In genomic region chr9:58440100-58440499, GRCm38 (mm10) we compare ENCODE assay signal across 10 mouse cellular contexts. TPM values are rescaled to one million over a fixed set of nuclear protein-coding genes. Genes with fewer than 3 reads are reported as not detected.
DNase-seq lines count a peak whose midpoint lies in the region; ATAC-seq and TF ChIP-seq lines count a peak whose summit lies in the region.
"Had no signal": no experiment of that assay in that cellular context is flagged by ENCODE, and none has a peak within 500 bp of the region (broad histone marks: within the 10 kb centered on the region; RNA-seq: fewer than 3 reads in every experiment).

No protein-coding gene starts in this region.

- H3K4me1 ChIP-seq in thymus, adult 2 months (replicated peaks; ENCODE audit: control insufficient read depth, insufficient read depth, low read length): no peaks in the 10 kb centered on the region

- no peak overlapping the region for H3K4me3 ChIP-seq in gastrocnemius, adult 2 months
- H3K4me3 ChIP-seq in left cerebral cortex, adult 2 months: no peak overlapping the region
- H3K4me3 ChIP-seq in thymus, adult 2 months (ENCODE audit: control insufficient read depth, insufficient read depth, low read length): no peak overlapping the region
- H3K4me3 ChIP-seq: stomach, embryonic 15.5 days had no signal

- no peaks in the 10 kb centered on the region for H3K36me3 ChIP-seq in thymus, adult 2 months (ENCODE audit: control insufficient read depth, insufficient read depth, low read length)
- H3K36me3 ChIP-seq: stomach, embryonic 15.5 days had no signal

- H3K27me3 ChIP-seq in thymus, adult 2 months (ENCODE audit: control insufficient read depth, insufficient read depth, low read length): no peaks in the 10 kb centered on the region
- H3K27me3 ChIP-seq: stomach, embryonic 15.5 days had no signal

- TF ChIP-seq CTCF in gastrocnemius, adult 2 months (IDR thresholded peaks at IDR 0.05): no peak
- TF ChIP-seq CTCF in left cerebral cortex, adult 2 months (IDR thresholded peaks at IDR 0.05): no peak
- TF ChIP-seq CTCF in thymus, adult 2 months (IDR thresholded peaks at IDR 0.05; ENCODE audit: borderline replicate concordance, control insufficient read depth, extremely low read depth, insufficient read depth, low read length, poor library complexity): no peak

- ATAC-seq in monocyte, adult 5-6 weeks (replicated peaks; ENCODE audit: insufficient number of reproducible peaks, low FRiP score, low TSS enrichment, poor library complexity, severe bottlenecking): no peak

- peak; percentile 29 to 48 for DNase-seq in left cerebral cortex, adult 18-20 months (ENCODE audit: low spot score in 2 of 2)
- DNase-seq in left cerebral cortex, adult 11 months (ENCODE audit: low spot score): no peak
- peak; percentile 87 for DNase-seq in brain, adult 2 months (ENCODE audit: low read depth, low spot score)
- DNase-seq in gastrocnemius, adult 2 months: peak; percentile 75
- no peak for DNase-seq in left cerebral cortex, adult 2 months (ENCODE audit: extremely low spot score in 1 of 2, low spot score in 2 of 2)
- DNase-seq in retina, postnatal 1 day: no peak
- DNase-seq in thymus, adult 2 months: no peak

- WGBS in thymus, adult 2 months: 90% methylated on average over 6 of the region's 6 CpGs

- TF ChIP-seq POLR2A in thymus, adult 2 months (IDR thresholded peaks at IDR 0.05; ENCODE audit: control insufficient read depth, extremely low read depth, insufficient read depth, low read length, poor library complexity): no peak

- intact Hi-C loops in gastrocnemius, adult 2 months (cut with DNase I): no loop called here
- intact Hi-C loops in left cerebral cortex, adult 2 months (cut with DNase I): no loop called here

- peak overlapping the region; percentile 46; the same call in 1 of the 2 replicates for H3K27ac ChIP-seq in gastrocnemius, adult 2 months
- peak overlapping the region; percentile 84 for H3K27ac ChIP-seq in left cerebral cortex, adult 2 months
- no peak overlapping the region for H3K27ac ChIP-seq in thymus, adult 2 months (ENCODE audit: control insufficient read depth, insufficient read depth, low read length)
- H3K27ac ChIP-seq: stomach, embryonic 15.5 days had no signal

RNA-seq across cellular contexts. Expression of gene Insyn1, which starts 48.3 kb away (rescaled TPM):
- 100 to 1,000 TPM; 225 to 235 TPM for total RNA-seq in left cerebral cortex, adult 18-20 months (2021)
- total RNA-seq in gastrocnemius, adult 2 months (2021): 10 to 100 TPM; 17.3 to 20.1 TPM
- 100 to 1,000 TPM; 214 to 230 TPM for total RNA-seq in left cerebral cortex, adult 2 months (2021)
- total RNA-seq in monocyte, adult 5-6 weeks (2017): not detected in 3 replicates
- 3.2 and 4.9 TPM in 2 replicates for polyA plus RNA-seq in thymus, adult 2 months (2012; rRNA removed)
- total RNA-seq: megakaryocyte progenitor cell, adult 5-6 weeks had no signal

Comparison
In these comparisons a context has a peak if more than half of its experiments do, and no peak if none do; other contexts are left out.
1. DNase-seq: peak in left cerebral cortex, adult 18-20 months (2 of 2), brain, adult 2 months (single experiment) and gastrocnemius, adult 2 months (single experiment); none in left cerebral cortex, adult 11 months (single experiment), left cerebral cortex, adult 2 months (0 of 2), retina, postnatal 1 day (single experiment) and thymus, adult 2 months (single experiment).
2. RNA of gene Insyn1, which starts 48.3 kb away (total RNA-seq): 225 to 235 TPM in left cerebral cortex, adult 18-20 months, 214 to 230 TPM in left cerebral cortex, adult 2 months and 17.3 to 20.1 TPM in gastrocnemius, adult 2 months; not detected in monocyte, adult 5-6 weeks; every median in the first group is over 10 times any median in the second.